Mouse (Mus musculus) ES-E14 (cell line): ENCODE measurements around the gene Rims3. TPM values are rescaled to one million over a fixed set of nuclear protein-coding genes. Genes with fewer than 3 reads are reported as not detected.

ENCODE experiments used
- DNase-seq: peaks from one replicate; pipeline ENCODE4 v3.0.0-alpha.2; 2013; ENCODE audit warnings: low read depth, low spot score
- H3K27ac ChIP-seq: 2 replicates; pipeline ENCODE4 v1.5.1; 2012; ENCODE audit warnings: low read depth, mild to moderate bottlenecking, low read length, moderate library complexity, mixed read lengths; ENCODE audit not compliant: poor library complexity, insufficient read depth, severe bottlenecking
- H3K36me3 ChIP-seq: 2 replicates; pipeline ENCODE4 v1.6.1; 2012; ENCODE audit warnings: mild to moderate bottlenecking, low read length, moderate library complexity, mixed read lengths; ENCODE audit not compliant: control insufficient read depth, poor library complexity, insufficient read depth, severe bottlenecking
- H3K4me1 ChIP-seq, 2 experiments: fragments of 150-350 bp in 1 of 2; sonication (generic) in 1 of 2; 2 replicates each; pipeline ENCODE4 v1.6.1; 2012; ENCODE audit warnings: low read length in 2 of 2, mild to moderate bottlenecking in 1 of 2, mixed read lengths in 1 of 2; ENCODE audit not compliant: control insufficient read depth in 2 of 2, insufficient read depth in 2 of 2, poor library complexity in 1 of 2
- H3K4me3 ChIP-seq, 2 experiments: fragments of 150-350 bp in 1 of 2; sonication (generic) in 1 of 2; 2 replicates each; pipeline ENCODE4 v1.5.1; 2012; ENCODE audit warnings: low read length in 2 of 2, low read depth in 1 of 2, mild to moderate bottlenecking in 1 of 2, mixed read lengths in 1 of 2; ENCODE audit not compliant: insufficient read depth in 1 of 2, poor library complexity in 1 of 2, severe bottlenecking in 1 of 2
- H3K9ac ChIP-seq: 2 replicates; pipeline ENCODE4 v1.6.1; 2012; ENCODE audit warnings: low read depth, mild to moderate bottlenecking, low read length, mixed read lengths; ENCODE audit not compliant: poor library complexity, insufficient read depth, severe bottlenecking
- H3K9me3 ChIP-seq: fragments of 150-350 bp; sonication (generic); 2 replicates; pipeline ENCODE4 v1.6.1; 2012; ENCODE audit warnings: low read depth, mild to moderate bottlenecking, low read length; ENCODE audit not compliant: control insufficient read depth, insufficient read depth
- CHD2 ChIP-seq: IDR thresholded peaks from 2 replicates; pipeline ENCODE4 v1.6.1; 2014; ENCODE audit warnings: mild to moderate bottlenecking, low read depth, low read length, inconsistent platforms
- HCFC1 ChIP-seq: IDR thresholded peaks from 2 replicates; pipeline ENCODE4 v1.6.1; 2012; ENCODE audit warnings: low read length, inconsistent platforms, borderline replicate concordance; ENCODE audit not compliant: insufficient read depth
- MAFK ChIP-seq: IDR thresholded peaks from 2 replicates; pipeline ENCODE4 v1.6.1; 2014; ENCODE audit warnings: mild to moderate bottlenecking, low read depth, low read length, inconsistent platforms; ENCODE audit not compliant: insufficient read depth
- ZC3H11A ChIP-seq: IDR thresholded peaks from 2 replicates; pipeline ENCODE4 v1.6.1; 2012; ENCODE audit warnings: low read depth, mild to moderate bottlenecking, inconsistent platforms, low read length, borderline replicate concordance
- ZNF384 ChIP-seq: IDR thresholded peaks from 2 replicates; pipeline ENCODE4 v1.6.1; 2012; ENCODE audit warnings: low read depth, low read length, inconsistent platforms
- in situ Hi-C, 2 experiments: fragments of 600-800 bp; cut with MboI; formaldehyde crosslinking; loops; one replicate each; pipeline ENCODE4 v1.15.1; 2025; ENCODE audit warnings: low sequenced_read_pairs in 2 of 2, inconsistent platforms in 1 of 2; ENCODE audit not compliant: unreplicated experiment in 2 of 2
- total RNA-seq: library from RNA; depleted of rRNA; stranded (reverse); fragments of 300-350 nt; gene quantifications from 2 replicates; pipeline ENCODE4 v1.2.3, GENCODE M21; 2012

Gene Rims3
- total RNA-seq, 1 experiment, result 4.5 TPM

DNA sequence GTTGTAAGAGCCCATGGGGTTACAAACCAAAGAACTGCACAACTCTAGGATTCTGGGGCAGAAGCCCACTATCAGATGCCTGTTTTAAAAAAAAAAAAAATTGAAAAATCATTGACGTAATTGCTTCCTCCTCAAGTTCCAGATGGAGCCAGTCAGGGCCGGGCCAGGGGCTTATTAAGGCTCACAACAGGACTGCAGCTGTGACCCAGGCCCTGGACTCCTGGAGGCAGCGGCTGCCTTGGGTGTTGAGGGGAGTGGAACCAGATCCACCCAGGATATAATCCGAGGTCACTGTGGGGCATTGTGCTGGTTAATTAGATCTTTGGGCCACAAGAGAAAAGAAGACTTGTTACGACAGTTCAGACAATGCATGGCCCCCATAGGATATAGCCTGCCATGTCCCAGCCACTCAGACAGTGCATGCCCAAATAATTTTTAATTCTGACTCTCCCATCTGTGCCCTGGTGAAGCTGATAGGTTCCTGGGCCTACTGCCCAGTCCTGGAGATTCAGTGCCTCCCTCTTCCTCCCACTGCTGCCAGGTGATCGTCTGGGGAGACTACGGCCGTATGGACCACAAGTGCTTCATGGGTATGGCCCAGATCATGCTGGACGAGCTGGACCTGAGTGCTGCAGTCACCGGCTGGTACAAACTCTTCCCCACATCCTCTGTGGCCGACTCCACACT lies 36.3 kb downstream of the Rims3 start:
- no peaks in the 10 kb centered on the region for H3K4me1 ChIP-seq
- H3K4me3 ChIP-seq, result no peak overlapping the region
- no peak overlapping the region for H3K9ac ChIP-seq
- H3K9me3 ChIP-seq, result no peaks in the 10 kb centered on the region
- in situ Hi-C loops, result no loop called here
- no peak for DNase-seq
- TF ChIP-seq ZNF384 (no peak), MAFK (no peak), ZC3H11A (no peak), HCFC1 (no peak), CHD2 (no peak)
- H3K27ac ChIP-seq, result no peak overlapping the region
- no peaks in the 10 kb centered on the region for H3K36me3 ChIP-seq

DNA sequence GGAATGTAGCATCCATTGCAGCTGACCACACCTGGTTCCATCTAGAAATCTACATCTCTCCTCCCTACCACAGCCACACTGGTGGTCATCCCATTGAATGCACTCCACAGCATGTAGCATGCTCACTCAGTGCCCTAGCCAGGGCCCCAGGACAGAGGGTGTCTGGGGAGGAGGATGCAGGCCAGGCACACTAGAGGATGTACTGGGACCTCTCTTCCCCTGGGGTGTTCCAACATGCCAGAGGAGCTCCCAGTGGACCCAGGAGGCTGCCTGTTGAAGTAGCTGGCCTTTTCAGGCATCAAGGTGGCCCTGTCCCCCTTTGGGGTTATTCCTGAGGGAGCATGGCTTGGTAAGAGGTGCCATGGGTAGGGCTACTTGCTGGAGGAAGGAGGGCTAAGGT lies 37.3 kb downstream of the Rims3 start:
- Histone ChIP-seq H3K27ac (no peak overlapping the region), H3K36me3 (no peaks in the 10 kb centered on the region), H3K4me1 (peaks cover 0 to 2% of the 10 kb centered on the region in 2 experiments; a peak in 1 of 4 replicates), H3K9ac (no peak overlapping the region), H3K9me3 (no peaks in the 10 kb centered on the region), H3K4me3 (no peak overlapping the region)
- in situ Hi-C loops, result no loop called here
- no peak for DNase-seq
- TF ChIP-seq MAFK (no peak), CHD2 (no peak), ZC3H11A (no peak), ZNF384 (no peak), HCFC1 (no peak)

- Histone ChIP-seq H3K27ac (no peak overlapping the region), H3K9ac (no peak overlapping the region)
These were observed 37.9 kb downstream of the Rims3 start for GRCm38 (mm10) chr4:120892516-120892915.

GRCm38 (mm10) chr4:120893656-120894401 lies 39.2 kb downstream of the Rims3 start:
- Histone ChIP-seq H3K4me1 (peaks cover 0 to 2% of the 10 kb centered on the region in 2 experiments; a peak in 1 of 4 replicates), H3K9me3 (no peaks in the 10 kb centered on the region), H3K27ac (no peak overlapping the region), H3K9ac (no peak overlapping the region), H3K36me3 (no peaks in the 10 kb centered on the region), H3K4me3 (no peak overlapping the region)
- no peak for TF ChIP-seq CHD2
- no peak for DNase-seq
- in situ Hi-C loops, result no loop called here

More at GRCm38 (mm10) chr4:120892516-120892915, 37.9 kb downstream of the Rims3 start:
- Histone ChIP-seq H3K9me3 (no peaks in the 10 kb centered on the region), H3K4me1 (peaks cover 0 to 2% of the 10 kb centered on the region in 2 experiments; a peak in 1 of 4 replicates), H3K36me3 (no peaks in the 10 kb centered on the region), H3K4me3 (no peak overlapping the region)
- no peak for TF ChIP-seq ZNF384
- no peak for TF ChIP-seq ZC3H11A
- in situ Hi-C loops, result no loop called here
- no peak for DNase-seq
